Mouse (Mus musculus): ENCODE results near the gene 2310057J18Rik. TPM values are rescaled to one million over a fixed set of nuclear protein-coding genes. Genes with fewer than 3 reads are reported as not detected.

Gene 2310057J18Rik
- polyA plus RNA-seq (2012; rRNA removed) = not detected in 2 replicates

GRCm38 (mm10) chr10:28986203-28986602 lies at the start of gene 2310057J18Rik:
Gene 2310057J18Rik, minus strand, starts transcription at chr10:28986303.

Other genes with a start within 250 kb of the 2310057J18Rik start
- 0.01 TPM in 1 of 2 replicates, not detected in the other for gene Soga3, start 157.5 kb upstream of the 2310057J18Rik start, polyA plus RNA-seq (2012; rRNA removed)
- not detected in 2 replicates for gene Gm49353, start 212.7 kb upstream of the 2310057J18Rik start, polyA plus RNA-seq (2012; rRNA removed)
- gene 9330159F19Rik, start 225.3 kb upstream of the 2310057J18Rik start, polyA plus RNA-seq (2012; rRNA removed) = 0.02 TPM in 1 of 2 replicates, not detected in the other

Data from liver, embryonic 14 days (tissue).